Mouse (Mus musculus): ENCODE measurements at regions not wholly inside any gene's neighbourhood (a gene's known extent, or its start where the extent isn't known, plus 50 kb on each side); places are given as distances from the start of the nearest gene placed in this dataset.

- Histone ChIP-seq H3K4me3 (no peak overlapping the region), H3K4me1 (replicated peaks) (peaks cover 9% of the 10 kb centered on the region)
Measured at GRCm38 (mm10) chr13:80961985-80962617, 78.9 kb downstream of the Arrdc3 start.

DNA sequence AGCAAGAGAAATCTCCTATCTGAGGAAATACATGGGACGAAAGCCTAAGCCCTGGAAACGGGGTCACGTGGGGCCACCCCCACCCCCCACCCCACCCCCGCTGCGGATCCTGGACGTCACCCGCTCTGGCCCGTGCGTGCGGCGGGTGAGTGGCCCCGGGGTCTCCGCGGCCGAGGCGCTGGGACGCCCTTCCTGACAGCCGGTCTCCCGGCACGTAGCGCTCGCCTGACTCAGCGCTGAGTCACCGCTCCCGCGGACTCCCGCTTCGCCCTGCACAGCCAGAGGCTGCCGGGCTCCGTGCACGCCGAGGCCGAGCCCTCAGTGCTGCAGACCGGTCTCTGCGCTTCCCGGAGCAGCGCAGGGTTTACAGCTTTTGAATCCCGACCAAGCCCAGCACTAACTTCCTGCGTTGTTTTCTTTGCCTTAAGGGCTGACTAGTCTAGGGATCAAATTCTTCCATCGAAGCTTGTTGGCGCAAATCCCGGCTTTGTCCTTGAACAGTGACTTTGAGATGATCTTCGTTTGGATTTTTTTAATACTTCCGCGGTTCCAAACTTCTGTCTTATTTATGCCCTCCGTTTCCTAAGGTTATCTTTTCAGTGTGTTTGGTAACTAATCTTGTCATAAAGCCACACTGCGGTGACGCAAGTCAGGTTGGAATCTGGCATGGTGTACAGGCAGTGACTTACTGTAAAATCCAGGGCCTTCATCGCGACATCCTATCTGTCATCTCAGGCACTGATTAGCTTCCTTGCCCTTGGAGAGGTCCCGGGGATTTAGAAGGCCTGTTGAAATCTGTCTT is 79.8 kb downstream of the Arrdc3 start:
- H3K4me2 ChIP-seq: peak overlapping the region; percentile 62

More at GRCm38 (mm10) chr13:80961985-80962617, 78.9 kb downstream of the Arrdc3 start:
- 50% methylated on average over 7 of the region's 7 CpGs for WGBS
- Histone ChIP-seq H3K36me3 (no peaks in the 10 kb centered on the region), H3K9me3 (replicated peaks) (peaks cover 7% of the 10 kb centered on the region), H3K27me3 (replicated peaks) (no peaks in the 10 kb centered on the region), H3K9ac (no peak overlapping the region), H3K27ac (ENCODE audit: poor library complexity, severe bottlenecking) (peak overlapping the region; percentile 23; the same call in 1 of the 2 replicates), H3K4me2 (no peak overlapping the region)
- ATAC-seq (ENCODE audit: insufficient number of reproducible peaks, low FRiP score): no peak

GRCm38 (mm10) chr13:80963591-80963940 is 80.4 kb downstream of the Arrdc3 start:
- Histone ChIP-seq H3K27me3 (replicated peaks) (no peaks in the 10 kb centered on the region), H3K4me1 (replicated peaks) (peaks cover 12% of the 10 kb centered on the region), H3K36me3 (no peaks in the 10 kb centered on the region), H3K9ac (peak overlapping the region; percentile 69), H3K4me3 (peak overlapping the region; percentile 40), H3K9me3 (replicated peaks) (peaks cover 7% of the 10 kb centered on the region), H3K4me2 (peak overlapping the region; percentile 62), H3K27ac (ENCODE audit: poor library complexity, severe bottlenecking) (peak overlapping the region; percentile 84)
- ATAC-seq (ENCODE audit: insufficient number of reproducible peaks, low FRiP score): no peak
- 59% methylated on average over 11 of the region's 11 CpGs for WGBS

More for the DNA sequence above, 79.8 kb downstream of the Arrdc3 start:
- WGBS: 2% methylated on average over 51 of the region's 51 CpGs
- Histone ChIP-seq H3K4me3 (peak overlapping the region; percentile 40), H3K9me3 (replicated peaks) (peaks cover 7% of the 10 kb centered on the region), H3K27ac (ENCODE audit: poor library complexity, severe bottlenecking) (peak overlapping the region; percentile 84), H3K27me3 (replicated peaks) (no peaks in the 10 kb centered on the region), H3K9ac (peak overlapping the region; percentile 69), H3K36me3 (no peaks in the 10 kb centered on the region), H3K4me1 (replicated peaks) (peaks cover 9% of the 10 kb centered on the region)
- peak; percentile 93 for ATAC-seq (ENCODE audit: insufficient number of reproducible peaks, low FRiP score)

GRCm38 (mm10) chr13:80971664-80972063 is 88.5 kb downstream of the Arrdc3 start:
- Histone ChIP-seq H3K27ac (ENCODE audit: poor library complexity, severe bottlenecking) (no peak overlapping the region), H3K4me3 (no peak overlapping the region), H3K36me3 (no peaks in the 10 kb centered on the region), H3K9me3 (replicated peaks) (no peaks in the 10 kb centered on the region), H3K27me3 (replicated peaks) (no peaks in the 10 kb centered on the region), H3K4me2 (no peak overlapping the region), H3K9ac (no peak overlapping the region), H3K4me1 (replicated peaks) (peaks cover 9% of the 10 kb centered on the region; the same call in 1 of the 2 replicates)
- no peak for ATAC-seq (ENCODE audit: insufficient number of reproducible peaks, low FRiP score)
- 43% methylated on average over 3 of the region's 3 CpGs for WGBS

DNA sequence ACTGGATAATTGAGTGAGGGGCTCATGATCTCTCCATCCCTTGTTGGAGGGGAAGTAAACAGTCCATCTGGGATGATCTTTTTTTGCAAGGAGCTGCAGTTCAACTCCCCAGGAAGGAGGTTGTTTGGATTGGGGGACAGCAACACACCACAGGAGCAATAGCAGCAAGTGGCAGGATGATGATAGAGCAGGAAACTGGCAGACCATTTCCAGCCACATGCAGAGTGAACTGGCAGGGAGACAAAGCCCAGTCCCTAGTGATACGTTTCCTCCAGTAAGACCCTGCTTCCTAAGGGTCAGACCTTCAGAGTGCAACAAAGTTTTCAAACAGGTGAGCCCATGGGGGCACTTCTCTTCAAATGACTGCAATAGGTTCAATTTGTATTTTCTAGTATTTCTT is 91.2 kb downstream of the Arrdc3 start:
- peak; percentile 55; the same call in 1 of the 2 replicates for ATAC-seq (ENCODE audit: insufficient number of reproducible peaks, low FRiP score)
- Histone ChIP-seq H3K27me3 (replicated peaks) (no peaks in the 10 kb centered on the region), H3K36me3 (no peaks in the 10 kb centered on the region), H3K4me3 (no peak overlapping the region), H3K4me2 (no peak overlapping the region), H3K9ac (no peak overlapping the region), H3K4me1 (replicated peaks) (0 out of 2 replicates have a peak, but pooled peaks cover 6% of the 10 kb centered on the region), H3K9me3 (replicated peaks) (no peaks in the 10 kb centered on the region), H3K27ac (ENCODE audit: poor library complexity, severe bottlenecking) (no peak overlapping the region)
- WGBS: 52% methylated on average over 1 of the region's 1 CpGs

GRCm38 (mm10) chr13:80977266-80977665 is 94.1 kb downstream of the Arrdc3 start:
- Histone ChIP-seq H3K4me3 (no peak overlapping the region), H3K9me3 (replicated peaks) (no peaks in the 10 kb centered on the region), H3K9ac (no peak overlapping the region), H3K27me3 (replicated peaks) (no peaks in the 10 kb centered on the region), H3K36me3 (no peaks in the 10 kb centered on the region), H3K27ac (ENCODE audit: poor library complexity, severe bottlenecking) (no peak overlapping the region), H3K4me1 (replicated peaks) (0 out of 2 replicates have a peak, but pooled peaks cover 6% of the 10 kb centered on the region), H3K4me2 (no peak overlapping the region)
- no peak for ATAC-seq (ENCODE audit: insufficient number of reproducible peaks, low FRiP score)
- 56% methylated on average over 3 of the region's 3 CpGs for WGBS

DNA sequence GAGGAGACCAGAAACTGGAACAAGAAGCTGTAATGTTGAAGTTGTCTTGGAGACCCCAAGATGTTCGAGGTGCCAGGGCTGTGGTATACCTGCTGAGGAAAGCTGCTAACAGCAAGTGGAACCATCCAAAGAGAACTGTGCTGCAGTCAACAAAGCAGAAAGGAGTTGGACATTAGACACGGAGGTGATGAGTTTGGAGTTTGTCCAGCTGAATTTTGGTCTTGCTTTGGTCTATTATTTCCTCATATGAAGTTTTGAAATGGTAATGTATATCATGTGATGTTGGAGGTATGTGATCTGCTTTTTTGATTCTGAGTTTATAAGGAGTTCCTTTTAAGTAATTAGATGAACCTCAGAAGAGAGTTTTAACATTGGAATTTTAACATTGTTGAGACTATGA is 98.0 kb downstream of the Arrdc3 start:
- H3K9me3 ChIP-seq (replicated peaks): no peaks in the 10 kb centered on the region
- H3K4me1 ChIP-seq (replicated peaks): no peaks in the 10 kb centered on the region
- H3K9ac ChIP-seq: no peak overlapping the region
- H3K36me3 ChIP-seq: no peaks in the 10 kb centered on the region
- 74% methylated on average over 2 of the region's 2 CpGs for WGBS
- no peak overlapping the region for H3K4me2 ChIP-seq
- no peaks in the 10 kb centered on the region for H3K27me3 ChIP-seq (replicated peaks)
- no peak overlapping the region for H3K27ac ChIP-seq (ENCODE audit: poor library complexity, severe bottlenecking)
- no peak overlapping the region for H3K4me3 ChIP-seq
- no peak for ATAC-seq (ENCODE audit: insufficient number of reproducible peaks, low FRiP score)

DNA sequence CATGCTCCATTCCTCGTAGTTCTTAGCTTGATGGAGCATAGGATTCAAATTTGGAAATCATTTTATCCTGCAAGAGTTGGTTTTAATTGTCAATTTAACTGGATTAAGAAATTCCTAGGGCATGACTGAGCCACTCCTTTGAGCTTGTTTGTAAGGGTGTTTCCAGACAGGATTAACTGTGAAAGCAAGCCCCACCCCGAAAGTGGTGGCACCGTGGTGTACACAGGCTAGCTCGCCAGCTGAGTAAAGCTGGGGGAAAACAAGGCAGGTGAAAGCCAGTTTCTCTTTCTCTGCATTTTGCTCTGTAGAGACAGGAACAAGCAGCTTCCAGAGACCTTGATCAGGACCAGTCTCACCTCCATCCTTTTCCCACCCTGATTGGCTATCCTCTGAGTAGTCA is 103.5 kb downstream of the Arrdc3 start:
- H3K36me3 ChIP-seq: no peaks in the 10 kb centered on the region
- H3K27me3 ChIP-seq (replicated peaks): no peaks in the 10 kb centered on the region
- H3K9ac ChIP-seq: no peak overlapping the region
- H3K4me3 ChIP-seq: no peak overlapping the region
- peaks cover 13% of the 10 kb centered on the region for H3K4me1 ChIP-seq (replicated peaks)
- H3K27ac ChIP-seq (ENCODE audit: poor library complexity, severe bottlenecking): no peak overlapping the region
- no peaks in the 10 kb centered on the region for H3K9me3 ChIP-seq (replicated peaks)
- 66% methylated on average over 4 of the region's 4 CpGs for WGBS
- H3K4me2 ChIP-seq: no peak overlapping the region
- ATAC-seq (ENCODE audit: insufficient number of reproducible peaks, low FRiP score): no peak

- Histone ChIP-seq H3K4me2 (peak overlapping the region; percentile 42), H3K27ac (ENCODE audit: poor library complexity, severe bottlenecking) (peak overlapping the region; percentile 53; the same call in 1 of the 2 replicates), H3K4me1 (replicated peaks) (peaks cover 27% of the 10 kb centered on the region), H3K36me3 (no peaks in the 10 kb centered on the region), H3K9ac (no peak overlapping the region), H3K9me3 (replicated peaks) (no peaks in the 10 kb centered on the region), H3K4me3 (no peak overlapping the region), H3K27me3 (replicated peaks) (no peaks in the 10 kb centered on the region)
- peak; percentile 45; the same call in 1 of the 2 replicates for ATAC-seq (ENCODE audit: insufficient number of reproducible peaks, low FRiP score)
- WGBS: 32% methylated on average over 5 of the region's 5 CpGs
Measured at GRCm38 (mm10) chr13:80989756-80990155, 106.6 kb downstream of the Arrdc3 start.

- Histone ChIP-seq H3K27ac (ENCODE audit: poor library complexity, severe bottlenecking) (peak overlapping the region; percentile 74), H3K27me3 (replicated peaks) (no peaks in the 10 kb centered on the region), H3K36me3 (no peaks in the 10 kb centered on the region), H3K4me1 (replicated peaks) (peaks cover 27% of the 10 kb centered on the region), H3K9me3 (replicated peaks) (no peaks in the 10 kb centered on the region), H3K4me3 (no peak overlapping the region), H3K9ac (no peak overlapping the region), H3K4me2 (no peak overlapping the region)
- peak; percentile 70 for ATAC-seq (ENCODE audit: insufficient number of reproducible peaks, low FRiP score)
- WGBS: 30% methylated on average over 2 of the region's 2 CpGs
Measured at GRCm38 (mm10) chr13:80992342-80992741, 109.2 kb downstream of the Arrdc3 start.

DNA sequence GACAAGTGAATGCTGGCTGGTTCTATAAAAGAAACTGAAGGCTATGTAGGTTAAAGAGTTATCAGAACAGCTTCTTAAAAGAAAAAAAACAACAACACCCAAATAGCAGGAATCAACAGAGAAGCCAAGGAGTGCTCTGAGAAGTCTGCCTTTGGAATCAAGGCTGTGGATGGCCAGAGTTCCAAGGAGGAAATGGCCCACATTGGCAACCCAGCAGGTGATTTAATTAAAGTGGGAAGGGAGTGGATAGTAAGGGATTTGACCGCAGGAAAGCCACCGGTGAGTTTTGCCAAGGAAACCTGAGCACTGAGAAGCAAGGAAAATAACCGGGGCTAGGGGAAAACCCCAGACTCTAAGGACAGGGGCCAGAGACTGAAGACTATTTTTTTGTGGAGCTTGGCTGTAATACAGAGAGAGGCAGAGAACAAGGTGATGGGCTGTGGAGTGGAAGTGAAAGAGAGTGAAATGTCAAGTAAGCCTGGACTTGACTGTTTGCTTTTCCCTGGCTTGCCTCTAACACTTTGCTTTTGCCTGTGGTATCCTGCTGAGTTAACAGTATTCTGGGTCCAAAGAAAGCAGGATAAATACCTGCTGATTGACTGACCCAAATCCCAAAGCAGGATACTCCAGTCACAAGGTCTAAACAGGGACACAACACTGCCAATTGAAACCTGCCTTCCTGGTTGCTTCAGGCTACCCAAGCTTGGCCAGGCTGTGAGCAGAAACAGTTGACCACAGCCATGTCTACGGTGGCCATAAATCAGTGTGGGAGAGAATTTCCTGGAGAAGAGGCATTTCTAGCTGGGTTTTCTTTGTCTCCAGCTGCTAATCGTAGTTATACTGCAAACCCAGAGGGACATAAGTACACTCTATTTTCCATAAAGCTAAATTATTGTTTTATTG is 125.9 kb downstream of the Arrdc3 start:
- no peak overlapping the region for H3K9ac ChIP-seq
- no peaks in the 10 kb centered on the region for H3K36me3 ChIP-seq
- H3K27ac ChIP-seq (ENCODE audit: poor library complexity, severe bottlenecking): no peak overlapping the region
- no peak overlapping the region for H3K4me2 ChIP-seq
- ATAC-seq (ENCODE audit: insufficient number of reproducible peaks, low FRiP score): no peak
- no peaks in the 10 kb centered on the region for H3K27me3 ChIP-seq (replicated peaks)
- no peaks in the 10 kb centered on the region for H3K4me1 ChIP-seq (replicated peaks)
- 39% methylated on average over 5 of the region's 5 CpGs for WGBS
- no peaks in the 10 kb centered on the region for H3K9me3 ChIP-seq (replicated peaks)
- H3K4me3 ChIP-seq: no peak overlapping the region
